Mouse (Mus musculus) CD4-positive naive resting alpha-beta T cell, adult 57 days (primary cell): ENCODE data around the gene Zfp157. TPM values are rescaled to one million over a fixed set of nuclear protein-coding genes. Genes with fewer than 3 reads are reported as not detected.

Source experiments
- total RNA-seq: library from RNA; stranded (reverse); gene quantifications from one replicate; pipeline ENCODE4 v1.2.4, GENCODE M21; 2023

The Zfp157 gene
- total RNA-seq = 16.3 TPM

DNA sequence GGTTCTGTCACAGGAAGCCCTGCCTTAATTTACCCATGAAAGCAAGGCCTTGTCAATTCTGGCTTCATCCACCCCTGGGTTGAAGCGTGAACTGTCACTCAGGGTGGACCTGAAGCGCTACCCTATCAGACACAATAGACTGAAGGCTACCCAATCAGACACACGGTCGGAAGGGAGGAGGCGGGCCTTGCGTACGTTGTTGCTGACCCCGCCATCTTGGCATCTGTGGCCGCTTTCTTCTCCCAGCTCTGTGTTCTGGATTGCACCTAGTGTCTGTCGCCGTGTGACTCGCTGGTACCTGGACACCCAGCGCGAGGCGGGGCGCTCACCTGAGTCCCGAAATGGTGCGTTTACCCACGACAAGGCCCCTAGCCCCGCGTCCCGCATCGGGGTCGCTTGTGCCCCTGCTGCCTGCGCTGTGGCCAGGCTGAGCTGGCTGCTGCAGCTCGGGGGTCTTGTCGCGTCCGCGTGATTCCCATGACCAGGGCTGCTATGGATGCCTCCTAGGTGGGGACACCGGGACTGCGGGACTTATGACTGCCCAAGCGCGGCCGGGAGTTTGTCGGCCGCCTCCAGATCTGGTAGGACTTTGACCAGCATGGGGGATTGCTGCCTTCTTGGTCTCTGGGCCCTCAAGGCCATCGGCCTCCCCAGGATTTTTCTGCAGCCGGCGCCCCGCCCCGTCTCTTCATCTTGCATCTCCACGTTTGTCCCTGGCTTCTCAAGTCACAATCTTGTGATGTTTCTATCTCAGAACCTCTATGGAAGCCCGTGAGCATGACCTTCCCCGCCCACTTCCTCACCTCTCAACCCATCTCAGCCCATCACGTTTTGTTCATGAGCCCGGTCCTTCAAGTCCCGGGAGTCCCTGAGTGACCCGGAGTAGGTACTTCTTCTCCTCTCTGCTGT lies at the start of gene Zfp157:
Gene Zfp157, plus strand, starts transcription at position 183 of the 909 bp plus-strand sequence.

Other genes starting within 250 kb of the Zfp157 start
- gene Mblac1, start 247.2 kb upstream of the Zfp157 start, total RNA-seq = 1.3 TPM
- not detected for gene Nxpe5, start 215.6 kb upstream of the Zfp157 start, total RNA-seq
- 32.0 TPM for gene Lamtor4, start 186.0 kb upstream of the Zfp157 start, total RNA-seq
- gene BC037034, start 177.4 kb upstream of the Zfp157 start, total RNA-seq = 50.8 TPM
- gene Gal3st4, start 168.6 kb upstream of the Zfp157 start, total RNA-seq = not detected
- gene Gm43720, start 161.5 kb upstream of the Zfp157 start, total RNA-seq = not detected
- 2.7 TPM for gene Gpc2, start 161.5 kb upstream of the Zfp157 start, total RNA-seq
- gene Stag3, start 161.2 kb upstream of the Zfp157 start, total RNA-seq = not detected
- gene Pvrig, start 99.5 kb upstream of the Zfp157 start, total RNA-seq = 1.7 TPM
- not detected for gene 1700123K08Rik, start 123.2 kb downstream of the Zfp157 start, total RNA-seq
- 46.6 TPM for gene Zfp68, start 178.3 kb downstream of the Zfp157 start, total RNA-seq
- 7.1 TPM for gene A430033K04Rik, start 181.4 kb downstream of the Zfp157 start, total RNA-seq